Mouse (Mus musculus): ENCODE measurements around the gene Mlf2. TPM values are rescaled to one million over a fixed set of nuclear protein-coding genes. Genes with fewer than 3 reads are reported as not detected.

The Mlf2 gene
- polyA plus RNA-seq, 1 experiment from 2014 or later: 409 TPM

GRCm38 (mm10) chr6:124914511-124914910 is 16.7 kb upstream of the Mlf2 start:
- peaks cover 64% of the 10 kb centered on the region for H3K4me1 ChIP-seq
- peak overlapping the region; percentile 100 for H3K9ac ChIP-seq
- peaks cover 9% of the 10 kb centered on the region for H3K27me3 ChIP-seq
- H3K27ac ChIP-seq: peak overlapping the region; percentile 100
- H3K9me3 ChIP-seq (replicated peaks): no peaks in the 10 kb centered on the region
- WGBS: 84% methylated on average over 7 of the region's 7 CpGs
- peak overlapping the region; percentile 100 for H3K4me2 ChIP-seq
- peaks cover 28% of the 10 kb centered on the region for H3K36me3 ChIP-seq (ENCODE audit: poor library complexity, severe bottlenecking)
- no peak for ATAC-seq
- peak overlapping the region; percentile 96 for H3K4me3 ChIP-seq

DNA sequence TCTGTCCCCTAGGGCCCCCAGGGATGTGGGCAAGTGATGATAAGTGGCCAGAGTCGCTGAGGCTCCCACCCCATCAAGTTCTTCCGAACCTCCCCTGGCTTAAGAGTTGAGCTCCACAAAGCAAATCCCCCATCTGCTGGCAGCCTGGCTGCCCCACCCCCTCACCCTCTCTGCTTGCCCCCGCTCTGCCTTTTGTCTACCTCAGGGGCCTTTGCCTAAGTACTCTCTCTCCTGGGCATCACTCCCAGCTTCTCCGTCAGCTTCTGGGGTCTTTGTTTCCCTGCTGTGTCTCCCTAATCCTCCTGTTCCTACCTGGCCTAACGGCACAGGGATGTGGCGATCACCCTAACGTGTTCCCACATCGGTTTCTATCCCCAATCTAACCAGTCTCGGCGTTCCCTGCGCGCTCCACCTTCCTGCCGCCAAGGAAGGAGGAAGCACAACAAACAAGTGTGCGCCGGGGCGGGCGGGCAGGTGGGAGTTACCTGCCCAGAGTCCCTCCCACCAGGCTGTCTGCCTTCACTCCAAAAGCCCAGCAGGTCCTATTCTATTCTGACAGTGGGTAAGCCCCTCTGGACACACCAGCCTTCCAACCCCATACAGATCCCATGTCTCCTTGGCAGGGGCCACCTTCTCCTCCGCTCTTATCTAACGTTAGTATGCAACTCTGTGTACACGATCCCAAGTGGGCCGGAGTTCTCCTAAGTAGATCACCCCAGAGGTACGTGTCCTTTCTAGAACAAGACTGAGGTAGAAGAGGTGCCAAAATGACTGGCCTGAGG is 15.8 kb upstream of the Mlf2 start:
- peaks cover 61% of the 10 kb centered on the region for H3K4me1 ChIP-seq
- peaks cover 28% of the 10 kb centered on the region for H3K36me3 ChIP-seq (ENCODE audit: poor library complexity, severe bottlenecking)
- peak overlapping the region; percentile 100 for H3K9ac ChIP-seq
- H3K4me3 ChIP-seq: peak overlapping the region; percentile 96
- no peaks in the 10 kb centered on the region for H3K9me3 ChIP-seq (replicated peaks)
- 4% methylated on average over 19 of the region's 22 CpGs for WGBS
- H3K27me3 ChIP-seq: peaks cover 5% of the 10 kb centered on the region
- no peak for ATAC-seq
- peak overlapping the region; percentile 100 for H3K27ac ChIP-seq
- H3K4me2 ChIP-seq: peak overlapping the region; percentile 100

- Histone ChIP-seq H3K9ac (peak overlapping the region; percentile 100), H3K4me2 (peak overlapping the region; percentile 100), H3K4me3 (peak overlapping the region; percentile 96), H3K9me3 (replicated peaks) (no peaks in the 10 kb centered on the region), H3K4me1 (peaks cover 61% of the 10 kb centered on the region), H3K27me3 (no peaks in the 10 kb centered on the region), H3K27ac (peak overlapping the region; percentile 100), H3K36me3 (ENCODE audit: poor library complexity, severe bottlenecking) (peaks cover 28% of the 10 kb centered on the region)
- 1% methylated on average over 12 of the region's 12 CpGs for WGBS
- ATAC-seq: no peak
Measured at GRCm38 (mm10) chr6:124915942-124916694, 15.1 kb upstream of the Mlf2 start.

GRCm38 (mm10) chr6:124916695-124917517 is 14.3 kb upstream of the Mlf2 start:
- ATAC-seq: peak; percentile 64
- H3K27ac ChIP-seq: peak overlapping the region; percentile 100
- WGBS: under 1% methylated on average over 36 of the region's 67 CpGs
- peak overlapping the region; percentile 100 for H3K4me2 ChIP-seq
- H3K4me3 ChIP-seq: peak overlapping the region; percentile 96
- peaks cover 63% of the 10 kb centered on the region for H3K4me1 ChIP-seq
- peak overlapping the region; percentile 100 for H3K9ac ChIP-seq
- H3K27me3 ChIP-seq: no peaks in the 10 kb centered on the region
- no peaks in the 10 kb centered on the region for H3K9me3 ChIP-seq (replicated peaks)
- peaks cover 28% of the 10 kb centered on the region for H3K36me3 ChIP-seq (ENCODE audit: poor library complexity, severe bottlenecking)

DNA sequence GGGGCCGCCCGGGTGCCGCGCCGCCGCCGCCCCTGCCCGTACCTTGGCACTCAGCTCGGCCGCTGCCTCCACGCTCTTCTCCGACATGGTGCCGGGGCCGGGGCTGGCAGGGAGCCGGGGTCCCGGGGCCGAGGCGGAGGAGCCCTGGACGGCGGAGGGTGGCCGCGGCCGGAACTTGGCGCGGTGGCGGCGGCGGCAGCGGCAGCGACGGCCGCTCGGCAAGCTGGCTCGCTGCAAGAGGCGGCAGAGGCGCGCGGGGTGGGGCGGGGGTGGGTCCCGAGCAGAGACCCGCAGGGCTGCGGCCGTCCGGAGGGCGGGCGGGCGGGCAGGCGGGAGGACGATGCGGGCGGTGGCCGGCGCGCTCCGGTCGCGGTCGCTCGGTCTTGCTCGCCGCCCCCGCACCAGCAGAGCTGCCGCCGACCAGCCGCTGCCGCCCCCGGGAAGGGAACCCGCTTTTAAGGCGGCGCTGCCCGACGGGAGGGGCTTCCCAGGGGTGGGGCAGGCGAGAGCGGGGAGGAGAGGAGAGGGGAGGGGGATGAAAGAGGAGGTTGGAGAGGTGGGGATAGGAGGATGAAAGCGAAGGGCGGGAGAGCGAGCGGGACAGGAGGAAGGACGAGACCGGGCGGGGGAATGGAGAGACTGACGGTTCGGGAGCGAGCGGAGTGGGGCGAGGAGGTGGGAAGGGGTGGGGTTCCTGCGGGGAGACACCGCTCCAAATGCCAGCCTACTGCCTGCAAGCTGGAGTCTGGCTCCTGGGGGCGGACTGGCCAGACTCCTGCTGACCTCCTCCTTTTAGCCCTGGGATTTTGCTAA is 13.5 kb upstream of the Mlf2 start:
- no peaks in the 10 kb centered on the region for H3K9me3 ChIP-seq (replicated peaks)
- peak overlapping the region; percentile 100 for H3K27ac ChIP-seq
- peak overlapping the region; percentile 96 for H3K4me3 ChIP-seq
- peak; percentile 73 for ATAC-seq
- no peaks in the 10 kb centered on the region for H3K27me3 ChIP-seq
- peak overlapping the region; percentile 100 for H3K4me2 ChIP-seq
- H3K9ac ChIP-seq: peak overlapping the region; percentile 100
- WGBS: under 1% methylated on average over 58 of the region's 89 CpGs
- peaks cover 66% of the 10 kb centered on the region for H3K4me1 ChIP-seq
- peaks cover 23% of the 10 kb centered on the region for H3K36me3 ChIP-seq (ENCODE audit: poor library complexity, severe bottlenecking)

DNA sequence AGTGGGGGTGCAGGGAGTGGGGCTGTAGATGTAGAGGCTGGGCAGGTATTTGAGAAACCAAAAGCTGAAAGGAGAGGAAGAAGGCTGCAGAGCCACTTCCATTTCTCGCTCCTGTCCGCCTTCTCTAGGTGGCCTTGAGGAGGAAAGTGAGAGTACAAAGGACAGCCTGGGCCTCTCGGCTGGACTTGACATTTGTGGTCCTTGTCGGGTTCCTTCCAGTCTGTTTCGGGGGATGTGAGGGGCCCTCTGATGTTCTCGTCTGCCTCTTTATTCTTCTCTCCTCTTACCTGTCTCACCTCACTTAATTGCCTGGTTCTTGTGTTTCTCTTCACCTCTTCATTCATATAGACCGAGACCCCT is 12.9 kb upstream of the Mlf2 start:
- peak overlapping the region; percentile 96 for H3K4me3 ChIP-seq
- no peak for ATAC-seq
- WGBS: 6% methylated on average over 7 of the region's 7 CpGs
- H3K9ac ChIP-seq: peak overlapping the region; percentile 100
- no peaks in the 10 kb centered on the region for H3K27me3 ChIP-seq
- H3K9me3 ChIP-seq (replicated peaks): no peaks in the 10 kb centered on the region
- peak overlapping the region; percentile 100 for H3K27ac ChIP-seq
- H3K4me2 ChIP-seq: peak overlapping the region; percentile 100
- peaks cover 66% of the 10 kb centered on the region for H3K4me1 ChIP-seq
- peaks cover 18% of the 10 kb centered on the region for H3K36me3 ChIP-seq (ENCODE audit: poor library complexity, severe bottlenecking)

GRCm38 (mm10) chr6:124918890-124919627 is 12.1 kb upstream of the Mlf2 start:
- H3K9me3 ChIP-seq (replicated peaks): no peaks in the 10 kb centered on the region
- ATAC-seq: no peak
- peaks cover 60% of the 10 kb centered on the region for H3K4me1 ChIP-seq

GRCm38 (mm10) chr6:124919695-124920317 is 11.4 kb upstream of the Mlf2 start, which contains the start of gene Ptms:
Gene Ptms (minus strand): TSS chr6:124920103.
- Histone ChIP-seq H3K36me3 (ENCODE audit: poor library complexity, severe bottlenecking) (peaks cover 3% of the 10 kb centered on the region), H3K4me1 (peaks cover 52% of the 10 kb centered on the region)
- peak; percentile 84 for ATAC-seq

More at GRCm38 (mm10) chr6:124918890-124919627, 12.1 kb upstream of the Mlf2 start:
- WGBS: 16% methylated on average over 13 of the region's 14 CpGs
- H3K4me2 ChIP-seq: peak overlapping the region; percentile 100
- H3K4me3 ChIP-seq: peak overlapping the region; percentile 96
- peaks cover 10% of the 10 kb centered on the region for H3K36me3 ChIP-seq (ENCODE audit: poor library complexity, severe bottlenecking)
- peak overlapping the region; percentile 100 for H3K9ac ChIP-seq
- no peaks in the 10 kb centered on the region for H3K27me3 ChIP-seq
- H3K27ac ChIP-seq: peak overlapping the region; percentile 100

GRCm38 (mm10) chr6:124920318-124921085 is 10.7 kb upstream of the Mlf2 start:
- 23% methylated on average over 9 of the region's 9 CpGs for WGBS

More at GRCm38 (mm10) chr6:124919695-124920317, 11.4 kb upstream of the Mlf2 start, which contains the start of gene Ptms:
- H3K27ac ChIP-seq: peak within 1 kb of the TSS; percentile 100
- peak within 1 kb of the TSS; percentile 100 for H3K4me2 ChIP-seq
- 0% methylated on average over 13 of the region's 13 CpGs for WGBS
- no peaks in the 10 kb centered on the region for H3K27me3 ChIP-seq
- peak within 1 kb of the TSS; percentile 96 for H3K4me3 ChIP-seq
- peak within 1 kb of the TSS; percentile 100 for H3K9ac ChIP-seq
- H3K9me3 ChIP-seq (replicated peaks): no peaks in the 10 kb centered on the region

More at GRCm38 (mm10) chr6:124920318-124921085, 10.7 kb upstream of the Mlf2 start:
- Histone ChIP-seq H3K9me3 (replicated peaks) (no peaks in the 10 kb centered on the region), H3K4me1 (peaks cover 51% of the 10 kb centered on the region), H3K27me3 (no peaks in the 10 kb centered on the region), H3K4me3 (peak overlapping the region; percentile 96; the same call in 1 of the 2 replicates), H3K27ac (peak overlapping the region; percentile 100), H3K4me2 (peak overlapping the region; percentile 100), H3K9ac (peak overlapping the region; percentile 54), H3K36me3 (ENCODE audit: poor library complexity, severe bottlenecking) (no peaks in the 10 kb centered on the region)
- ATAC-seq: no peak

All from forebrain, embryonic 13.5 days (tissue).